Mouse (Mus musculus) megakaryocyte, embryonic 14.5 days (primary cell): ENCODE results near the gene Suclg1.

Experiments
- FLI1 ChIP-seq: IDR thresholded peaks from 2 replicates; pipeline ENCODE4 v1.6.1; 2012; ENCODE audit warnings: low read length, inconsistent platforms, mixed read lengths
- GATA1 ChIP-seq: IDR thresholded peaks from 3 replicates; pipeline ENCODE4 v1.6.1; 2012; ENCODE audit warnings: mixed read lengths, low read length, inconsistent platforms, borderline replicate concordance

- TF ChIP-seq GATA1 (no peak), FLI1 (no peak)
Observed at GRCm38 (mm10) chr6:73306837-73307236, 58.7 kb downstream of the Suclg1 start.
